Mouse (Mus musculus): ENCODE results near the gene Ccdc30. TPM values are rescaled to one million over a fixed set of nuclear protein-coding genes. Genes with fewer than 3 reads are reported as not detected.

The Ccdc30 gene
- polyA plus RNA-seq, 1 experiment: 3.7 TPM

- WGBS: 47% methylated on average over 2 of the region's 2 CpGs
- H3K27ac ChIP-seq (ENCODE audit: control insufficient read depth, insufficient read depth, low read depth, low read length, poor library complexity): no peak overlapping the region
- H3K4me3 ChIP-seq (replicated peaks; ENCODE audit: control insufficient read depth, low read depth, low read length): no peak overlapping the region
- no peaks in the 10 kb centered on the region; the same call in 1 of the 2 replicates for H3K4me1 ChIP-seq (ENCODE audit: control insufficient read depth, insufficient read depth, low read length)
- no peak for TF ChIP-seq CTCF (IDR thresholded peaks at IDR 0.05; ENCODE audit: control insufficient read depth, insufficient read depth, low read length)
These were observed 140.1 kb downstream of the Ccdc30 start for GRCm38 (mm10) chr4:119275226-119275625.

- Histone ChIP-seq H3K4me1 (ENCODE audit: control insufficient read depth, insufficient read depth, low read length) (no peaks in the 10 kb centered on the region; the same call in 1 of the 2 replicates), H3K4me3 (replicated peaks; ENCODE audit: control insufficient read depth, low read depth, low read length) (no peak overlapping the region), H3K27ac (ENCODE audit: control insufficient read depth, insufficient read depth, low read depth, low read length, poor library complexity) (no peak overlapping the region)
- TF ChIP-seq POLR2A (IDR thresholded peaks at IDR 0.05; ENCODE audit: borderline replicate concordance, control insufficient read depth, low read depth, low read length): no peak
- no peak for TF ChIP-seq CTCF (IDR thresholded peaks at IDR 0.05; ENCODE audit: control insufficient read depth, insufficient read depth, low read length)
- WGBS: 77% methylated on average over 1 of the region's 1 CpGs
These were observed 140.7 kb downstream of the Ccdc30 start for GRCm38 (mm10) chr4:119274627-119275026.

Other genes starting within 250 kb of the Ccdc30 start
- gene Zfp691, start 241.3 kb downstream of the Ccdc30 start, polyA plus RNA-seq (2011; ENCODE audit: insufficient read depth, insufficient read length, low replicate concordance, missing spikeins): 5.8 TPM in 2 replicates
- gene Ermap, start 225.5 kb downstream of the Ccdc30 start, polyA plus RNA-seq (2011; ENCODE audit: insufficient read depth, insufficient read length, low replicate concordance, missing spikeins): 173 and 189 TPM in 2 replicates
- gene Svbp, start 220.2 kb downstream of the Ccdc30 start, polyA plus RNA-seq (2011; ENCODE audit: insufficient read depth, insufficient read length, low replicate concordance, missing spikeins): 46.6 and 64.0 TPM in 2 replicates
- gene Tmem269, start 197.3 kb downstream of the Ccdc30 start, polyA plus RNA-seq (2011; ENCODE audit: insufficient read depth, insufficient read length, low replicate concordance, missing spikeins): not detected in 2 replicates
- 2.4 and 5.0 TPM in 2 replicates for gene AU022252, start 182.8 kb downstream of the Ccdc30 start, polyA plus RNA-seq (2011; ENCODE audit: insufficient read depth, insufficient read length, low replicate concordance, missing spikeins)
- gene P3h1, start 182.6 kb downstream of the Ccdc30 start, polyA plus RNA-seq (2011; ENCODE audit: insufficient read depth, insufficient read length, low replicate concordance, missing spikeins): 3.7 and 7.0 TPM in 2 replicates
- 0.54 and 1.2 TPM in 2 replicates for gene Cldn19, start 160.1 kb downstream of the Ccdc30 start, polyA plus RNA-seq (2011; ENCODE audit: insufficient read depth, insufficient read length, low replicate concordance, missing spikeins)
- gene Ybx1, start 120.9 kb downstream of the Ccdc30 start, polyA plus RNA-seq (2011; ENCODE audit: insufficient read depth, insufficient read length, low replicate concordance, missing spikeins): 212 and 389 TPM in 2 replicates
- 45.5 and 99.6 TPM in 2 replicates for gene Ppih, start 95.0 kb downstream of the Ccdc30 start, polyA plus RNA-seq (2011; ENCODE audit: insufficient read depth, insufficient read length, low replicate concordance, missing spikeins)
- gene Ppcs, start 6.9 kb upstream of the Ccdc30 start, polyA plus RNA-seq (2011; ENCODE audit: insufficient read depth, insufficient read length, low replicate concordance, missing spikeins): 5.5 and 9.8 TPM in 2 replicates
- 3.3 TPM in 1 of 2 replicates, not detected in the other for gene Zmynd12, start 7.3 kb upstream of the Ccdc30 start, polyA plus RNA-seq (2011; ENCODE audit: insufficient read depth, insufficient read length, low replicate concordance, missing spikeins)
- not detected in 2 replicates for gene Rimkla, start 77.1 kb upstream of the Ccdc30 start, polyA plus RNA-seq (2011; ENCODE audit: insufficient read depth, insufficient read length, low replicate concordance, missing spikeins)
- 5.0 and 9.7 TPM in 2 replicates for gene Foxj3, start 121.5 kb upstream of the Ccdc30 start, polyA plus RNA-seq (2011; ENCODE audit: insufficient read depth, insufficient read length, low replicate concordance, missing spikeins)
- gene Frg2f1, start 124.0 kb upstream of the Ccdc30 start, polyA plus RNA-seq (2011; ENCODE audit: insufficient read depth, insufficient read length, low replicate concordance, missing spikeins): 0.84 and 5.5 TPM in 2 replicates
- gene Guca2a, start 222.2 kb upstream of the Ccdc30 start, polyA plus RNA-seq (2011; ENCODE audit: insufficient read depth, insufficient read length, low replicate concordance, missing spikeins): not detected in 2 replicates
- gene Guca2b, start 243.4 kb upstream of the Ccdc30 start, polyA plus RNA-seq (2011; ENCODE audit: insufficient read depth, insufficient read length, low replicate concordance, missing spikeins): 2.2 TPM in 1 of 2 replicates, not detected in the other

All from bone marrow, adult 2 months (tissue).